Mouse (Mus musculus): ENCODE data around the gene Tubg1. TPM values are rescaled to one million over a fixed set of nuclear protein-coding genes. Genes with fewer than 3 reads are reported as not detected.

Tubg1 gene
- polyA plus RNA-seq, 1 experiment: 87.5 TPM

DNA sequence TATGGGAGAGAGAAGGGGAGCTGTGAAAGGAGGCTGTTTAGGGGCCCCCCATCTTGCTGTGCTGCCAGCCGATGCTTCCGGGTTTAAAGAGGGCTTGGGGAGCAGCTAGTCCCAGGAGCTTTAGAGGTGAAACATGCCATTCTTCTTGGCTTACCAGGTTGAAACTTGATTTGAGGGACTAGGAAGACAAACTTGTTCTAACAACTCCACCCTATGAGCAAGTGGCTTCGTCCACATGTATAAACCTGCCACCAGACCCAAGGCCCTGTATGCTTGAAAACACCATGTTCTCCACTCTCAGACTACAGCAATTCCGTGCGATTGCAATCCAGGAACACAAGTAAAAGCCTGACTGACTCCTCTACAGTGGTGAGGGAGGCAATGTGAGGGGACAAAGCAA, 16.7 kb upstream of the Tubg1 start:
- H3K4me2 ChIP-seq (ENCODE audit: low read depth): no peak overlapping the region
- H3K4me3 ChIP-seq: no peak overlapping the region
- peaks cover 12% of the 10 kb centered on the region for H3K79me2 ChIP-seq (ENCODE audit: control insufficient read depth, insufficient read depth)
- no peak overlapping the region for H3ac ChIP-seq (ENCODE audit: control insufficient read depth, insufficient read length)
- peaks cover 62% of the 10 kb centered on the region for H3K36me3 ChIP-seq (ENCODE audit: control insufficient read depth, insufficient read depth)
- TF ChIP-seq REST (IDR thresholded peaks at IDR 0.05; ENCODE audit: insufficient read depth, insufficient read length) (no peak), CEBPB (IDR thresholded peaks at IDR 0.05; ENCODE audit: insufficient read depth, poor library complexity, severe bottlenecking) (no peak), TCF12 (IDR thresholded peaks at IDR 0.05; ENCODE audit: insufficient read depth, poor library complexity, severe bottlenecking) (no peak), USF1 (IDR thresholded peaks at IDR 0.05; ENCODE audit: low read depth) (no peak), MYOD1 (IDR thresholded peaks at IDR 0.05; ENCODE audit: control insufficient read depth in 1 of 3, insufficient read length in 2 of 3, low read depth in 2 of 3) (no peak), MYOG (IDR thresholded peaks at IDR 0.05; ENCODE audit: control insufficient read depth in 1 of 3, insufficient read depth in 1 of 3, insufficient read length in 2 of 3, low read depth in 2 of 3) (no peak), E2F4 (IDR thresholded peaks at IDR 0.05; ENCODE audit: insufficient read depth) (no peak), POLR2A (IDR thresholded peaks at IDR 0.05; ENCODE audit: insufficient read length, low read depth) (no peak), SRF (IDR thresholded peaks at IDR 0.05; ENCODE audit: control insufficient read depth, insufficient read length, low read depth) (no peak), POLR2AphosphoS2 (IDR thresholded peaks at IDR 0.05; ENCODE audit: insufficient read length, low read depth) (no peak), TCF3 (IDR thresholded peaks at IDR 0.05; ENCODE audit: insufficient read length, low read depth) (no peak), MAX (IDR thresholded peaks at IDR 0.05; ENCODE audit: low read depth) (no peak)
- no peaks in the 10 kb centered on the region for H3K27me3 ChIP-seq (ENCODE audit: control insufficient read depth, insufficient read depth, insufficient read length)

DNA sequence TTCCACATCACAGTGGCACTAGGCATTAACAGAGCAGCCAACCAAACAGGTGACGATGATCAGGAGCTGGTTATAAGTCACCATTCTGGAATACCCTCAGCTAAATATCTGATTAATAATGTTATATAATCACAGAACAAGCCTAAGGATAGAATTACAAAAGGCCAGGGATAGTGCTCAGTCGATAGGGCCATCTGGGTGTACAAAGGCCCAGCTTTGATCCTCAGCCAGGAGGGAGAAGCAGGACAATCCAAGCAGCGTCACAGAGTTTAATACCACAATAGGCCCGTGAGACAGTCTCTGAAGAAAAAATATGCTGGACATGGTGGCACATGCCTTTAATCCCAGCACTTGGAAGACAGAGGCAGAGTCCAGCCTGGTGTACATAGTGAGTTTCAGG, 10.4 kb upstream of the Tubg1 start:
- Histone ChIP-seq H3K4me2 (ENCODE audit: low read depth) (no peak overlapping the region), H3K36me3 (ENCODE audit: control insufficient read depth, insufficient read depth) (peaks cover 13% of the 10 kb centered on the region), H3K27me3 (ENCODE audit: control insufficient read depth, insufficient read depth, insufficient read length) (no peaks in the 10 kb centered on the region), H3K4me3 (no peak overlapping the region), H3ac (ENCODE audit: control insufficient read depth, insufficient read length) (no peak overlapping the region), H3K79me2 (ENCODE audit: control insufficient read depth, insufficient read depth) (peaks cover 75% of the 10 kb centered on the region)
- TF ChIP-seq MAX (IDR thresholded peaks at IDR 0.05; ENCODE audit: low read depth) (no peak), TCF3 (IDR thresholded peaks at IDR 0.05; ENCODE audit: insufficient read length, low read depth) (no peak), MYOG (IDR thresholded peaks at IDR 0.05; ENCODE audit: control insufficient read depth in 1 of 3, insufficient read depth in 1 of 3, insufficient read length in 2 of 3, low read depth in 2 of 3) (no peak), POLR2A (IDR thresholded peaks at IDR 0.05; ENCODE audit: insufficient read length, low read depth) (no peak), USF1 (IDR thresholded peaks at IDR 0.05; ENCODE audit: low read depth) (no peak), E2F4 (IDR thresholded peaks at IDR 0.05; ENCODE audit: insufficient read depth) (no peak), TCF12 (IDR thresholded peaks at IDR 0.05; ENCODE audit: insufficient read depth, poor library complexity, severe bottlenecking) (no peak), MYOD1 (IDR thresholded peaks at IDR 0.05; ENCODE audit: control insufficient read depth in 1 of 3, insufficient read length in 2 of 3, low read depth in 2 of 3) (no peak)

DNA sequence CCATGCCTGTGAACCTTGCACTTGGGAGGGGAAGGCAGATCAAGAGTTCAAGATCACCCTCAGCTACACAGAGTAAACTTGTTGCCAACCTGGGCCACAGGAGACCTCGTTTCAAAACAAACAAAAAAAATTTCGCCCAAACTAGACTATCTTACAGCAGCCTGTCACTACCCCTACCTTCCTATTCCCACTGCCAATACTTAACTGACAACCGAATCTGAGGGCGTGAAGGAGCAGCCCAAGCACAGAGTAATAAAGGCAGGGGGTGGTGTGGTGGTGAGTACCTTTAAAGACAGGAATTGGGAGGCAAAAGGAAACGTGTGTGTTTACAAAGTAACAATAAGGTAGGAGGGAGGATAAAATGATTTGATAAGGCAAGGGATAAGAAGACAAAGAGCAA, 9.0 kb upstream of the Tubg1 start:
- H3K79me2 ChIP-seq (ENCODE audit: control insufficient read depth, insufficient read depth): peaks cover 89% of the 10 kb centered on the region
- H3K36me3 ChIP-seq (ENCODE audit: control insufficient read depth, insufficient read depth): peaks cover 8% of the 10 kb centered on the region
- no peak overlapping the region for H3K4me3 ChIP-seq
- no peak overlapping the region for H3K4me2 ChIP-seq (ENCODE audit: low read depth)
- H3K27me3 ChIP-seq (ENCODE audit: control insufficient read depth, insufficient read depth, insufficient read length): no peaks in the 10 kb centered on the region
- no peak overlapping the region for H3ac ChIP-seq (ENCODE audit: control insufficient read depth, insufficient read length)
- TF ChIP-seq E2F4 (IDR thresholded peaks at IDR 0.05; ENCODE audit: insufficient read depth) (no peak), USF1 (IDR thresholded peaks at IDR 0.05; ENCODE audit: low read depth) (no peak), SRF (IDR thresholded peaks at IDR 0.05; ENCODE audit: control insufficient read depth, insufficient read length, low read depth) (no peak), POLR2A (IDR thresholded peaks at IDR 0.05; ENCODE audit: insufficient read length, low read depth) (no peak), REST (IDR thresholded peaks at IDR 0.05; ENCODE audit: insufficient read depth, insufficient read length) (no peak), MYOG (IDR thresholded peaks at IDR 0.05; ENCODE audit: control insufficient read depth in 1 of 3, insufficient read depth in 1 of 3, insufficient read length in 2 of 3, low read depth in 2 of 3) (no peak), POLR2AphosphoS2 (IDR thresholded peaks at IDR 0.05; ENCODE audit: insufficient read length, low read depth) (no peak), TCF3 (IDR thresholded peaks at IDR 0.05; ENCODE audit: insufficient read length, low read depth) (no peak), CEBPB (IDR thresholded peaks at IDR 0.05; ENCODE audit: insufficient read depth, poor library complexity, severe bottlenecking) (no peak), TCF12 (IDR thresholded peaks at IDR 0.05; ENCODE audit: insufficient read depth, poor library complexity, severe bottlenecking) (no peak), MYOD1 (IDR thresholded peaks at IDR 0.05; ENCODE audit: control insufficient read depth in 1 of 3, insufficient read length in 2 of 3, low read depth in 2 of 3) (no peak), MAX (IDR thresholded peaks at IDR 0.05; ENCODE audit: low read depth) (no peak)

DNA sequence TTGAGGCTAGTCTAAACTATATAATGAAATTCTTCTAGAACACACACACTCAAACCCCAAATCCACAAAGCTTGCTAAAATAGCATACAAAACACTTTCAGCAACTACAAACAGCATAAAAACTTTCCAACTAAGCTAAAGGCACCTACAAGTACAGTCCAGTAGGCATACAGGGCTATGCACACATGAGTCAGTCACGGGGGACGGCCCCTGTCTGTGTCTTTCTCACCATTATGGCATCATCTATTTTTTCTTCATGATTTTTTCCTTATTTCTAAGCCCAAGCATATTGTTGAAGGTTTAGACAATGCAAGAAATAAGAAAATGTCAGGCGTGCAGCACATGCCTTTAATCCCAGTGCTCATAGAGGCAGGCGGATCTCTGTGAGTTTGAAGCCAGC, 8.6 kb upstream of the Tubg1 start:
- Histone ChIP-seq H3K36me3 (ENCODE audit: control insufficient read depth, insufficient read depth) (peaks cover 3% of the 10 kb centered on the region), H3K4me2 (ENCODE audit: low read depth) (no peak overlapping the region), H3K79me2 (ENCODE audit: control insufficient read depth, insufficient read depth) (peaks cover 93% of the 10 kb centered on the region), H3ac (ENCODE audit: control insufficient read depth, insufficient read length) (no peak overlapping the region), H3K4me3 (no peak overlapping the region), H3K27me3 (ENCODE audit: control insufficient read depth, insufficient read depth, insufficient read length) (no peaks in the 10 kb centered on the region)
- no peak for TF ChIP-seq MYOD1 (IDR thresholded peaks at IDR 0.05; ENCODE audit: control insufficient read depth in 1 of 3, insufficient read length in 2 of 3, low read depth in 2 of 3)
- no peak for TF ChIP-seq REST (IDR thresholded peaks at IDR 0.05; ENCODE audit: insufficient read depth, insufficient read length)
- no peak for TF ChIP-seq MYOG (IDR thresholded peaks at IDR 0.05; ENCODE audit: control insufficient read depth in 1 of 3, insufficient read depth in 1 of 3, insufficient read length in 2 of 3, low read depth in 2 of 3)

GRCm38 (mm10) chr11:101112186-101112585, 7.6 kb upstream of the Tubg1 start:
- Histone ChIP-seq H3ac (ENCODE audit: control insufficient read depth, insufficient read length) (no peak overlapping the region), H3K27me3 (ENCODE audit: control insufficient read depth, insufficient read depth, insufficient read length) (no peaks in the 10 kb centered on the region), H3K4me2 (ENCODE audit: low read depth) (no peak overlapping the region), H3K4me3 (no peak overlapping the region), H3K36me3 (ENCODE audit: control insufficient read depth, insufficient read depth) (peaks cover 7% of the 10 kb centered on the region), H3K79me2 (ENCODE audit: control insufficient read depth, insufficient read depth) (peaks cover 99% of the 10 kb centered on the region)
- TF ChIP-seq USF1 (IDR thresholded peaks at IDR 0.05; ENCODE audit: low read depth) (no peak), TCF3 (IDR thresholded peaks at IDR 0.05; ENCODE audit: insufficient read length, low read depth) (no peak), CEBPB (IDR thresholded peaks at IDR 0.05; ENCODE audit: insufficient read depth, poor library complexity, severe bottlenecking) (no peak), POLR2AphosphoS2 (IDR thresholded peaks at IDR 0.05; ENCODE audit: insufficient read length, low read depth) (no peak), TCF12 (IDR thresholded peaks at IDR 0.05; ENCODE audit: insufficient read depth, poor library complexity, severe bottlenecking) (no peak), POLR2A (IDR thresholded peaks at IDR 0.05; ENCODE audit: insufficient read length, low read depth) (no peak), SRF (IDR thresholded peaks at IDR 0.05; ENCODE audit: control insufficient read depth, insufficient read length, low read depth) (no peak), MYOG (IDR thresholded peaks at IDR 0.05; ENCODE audit: control insufficient read depth in 1 of 3, insufficient read depth in 1 of 3, insufficient read length in 2 of 3, low read depth in 2 of 3) (no peak), MAX (IDR thresholded peaks at IDR 0.05; ENCODE audit: low read depth) (no peak), REST (IDR thresholded peaks at IDR 0.05; ENCODE audit: insufficient read depth, insufficient read length) (no peak), E2F4 (IDR thresholded peaks at IDR 0.05; ENCODE audit: insufficient read depth) (no peak), MYOD1 (IDR thresholded peaks at IDR 0.05; ENCODE audit: control insufficient read depth in 1 of 3, insufficient read length in 2 of 3, low read depth in 2 of 3) (no peak)
